Mouse (Mus musculus) C2C12 (cell line): ENCODE measurements around the gene Galnt16.

Experiments
- CEBPB ChIP-seq: IDR thresholded peaks from one replicate; pipeline ENCODE4 v1.6.1; 2011; ENCODE audit warnings: low read depth, mild to moderate bottlenecking, control low read depth, moderate library complexity
- CTCF ChIP-seq: IDR thresholded peaks from one replicate; pipeline ENCODE4 v1.5.1; 2011; ENCODE audit not compliant: control insufficient read depth, insufficient read depth, insufficient read length
- MYOG ChIP-seq: IDR thresholded peaks from one replicate; pipeline ENCODE4 v1.6.1; 2011; ENCODE audit not compliant: control insufficient read depth, insufficient read length; ENCODE audit errors: extremely low read depth
- USF1 ChIP-seq: IDR thresholded peaks from one replicate; pipeline ENCODE4 v1.6.1; 2011; ENCODE audit warnings: low read depth, mild to moderate bottlenecking, control low read depth, moderate library complexity

DNA sequence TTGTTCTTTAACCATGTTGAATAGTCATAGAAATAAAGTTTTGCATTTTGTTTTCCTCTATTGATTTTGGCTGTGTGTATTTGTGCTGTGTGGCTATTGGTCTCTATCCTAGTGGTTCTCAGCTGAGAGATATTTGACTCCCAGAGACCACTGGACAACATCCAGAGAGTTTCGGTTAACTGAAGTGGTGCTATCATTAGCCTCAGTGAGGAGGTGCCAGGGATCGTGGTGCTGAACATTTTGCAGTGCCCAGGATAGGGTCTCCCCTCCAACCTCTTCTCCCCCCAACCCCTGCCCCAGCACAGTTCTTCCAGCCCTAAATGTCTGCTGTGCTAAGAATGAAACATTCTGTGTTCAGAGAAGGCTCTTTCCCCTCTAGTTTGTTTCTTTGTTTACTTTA, 47.9 kb upstream of the Galnt16 start:
- TF ChIP-seq CTCF (no peak), MYOG (no peak), USF1 (no peak), CEBPB (no peak)
